Mouse (Mus musculus) megakaryocyte-erythroid progenitor cell, adult 5 weeks (primary cell): ENCODE measurements around the gene Zfp449. TPM values are rescaled to one million over a fixed set of nuclear protein-coding genes. Genes with fewer than 3 reads are reported as not detected.

Source experiments
- polyA plus RNA-seq: library from polyadenylated mRNA; stranded (reverse); fragments of >175 nt; gene quantifications from 2 replicates; pipeline ENCODE4 v1.2.3, GENCODE M21; 2012

Gene Zfp449
- polyA plus RNA-seq, result 0.08 and 0.18 TPM in 2 replicates

GRCm38 (mm10) chrX:56346176-56346931 lies at the start of gene Zfp449:
Zfp449 (plus strand) TSS chrX:56346400.

DNA sequence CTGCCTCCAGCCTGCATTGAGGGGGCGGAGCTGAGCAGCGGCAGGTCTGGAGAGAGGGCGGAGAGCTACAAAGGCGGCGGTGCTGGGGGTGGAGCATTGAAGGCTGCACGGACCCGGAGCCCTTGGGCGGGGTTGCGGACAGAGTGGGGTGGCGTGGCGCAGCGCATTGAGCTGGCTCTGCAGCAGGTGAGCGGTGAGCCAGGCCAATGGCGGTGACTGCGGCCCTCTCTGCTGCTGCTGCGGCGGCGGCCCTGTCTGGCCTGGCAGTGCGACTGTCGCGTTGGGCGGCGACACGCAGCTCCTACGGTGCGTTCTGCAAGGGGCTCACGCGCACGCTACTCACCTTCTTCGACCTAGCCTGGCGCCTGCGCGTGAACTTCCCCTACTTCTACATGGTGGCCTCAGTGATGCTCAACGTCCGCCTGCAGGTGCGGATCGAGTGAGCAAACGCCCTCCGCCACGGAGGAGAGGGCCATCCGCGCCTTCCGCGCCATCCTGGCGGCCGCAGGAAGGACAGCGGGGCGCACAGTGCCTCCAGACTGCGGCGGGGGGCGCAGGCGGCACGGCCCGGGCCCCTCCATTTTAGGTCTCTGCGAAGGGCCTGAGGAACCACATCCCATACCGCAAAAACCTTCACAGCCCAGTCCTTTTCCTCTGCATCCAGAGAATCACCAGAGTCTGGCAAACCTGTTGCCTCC lies 28.4 kb downstream of the Zfp449 start, which contains the start of gene Smim10l2a:
Smim10l2a (plus strand) TSS at position 156 of the 698 bp plus-strand sequence.

Other genes with a start within 250 kb of the Zfp449 start
- gene 3830403N18Rik, start 209.8 kb upstream of the Zfp449 start, polyA plus RNA-seq, result 0.11 and 0.13 TPM in 2 replicates
- not detected in 2 replicates for gene Gm773, start 133.5 kb upstream of the Zfp449 start, polyA plus RNA-seq
- gene Smim10l2a, start 28.2 kb downstream of the Zfp449 start, polyA plus RNA-seq, result 0.48 and 0.96 TPM in 2 replicates
- not detected in 2 replicates for gene Gm2174, start 101.6 kb downstream of the Zfp449 start, polyA plus RNA-seq
- 5.6 and 9.3 TPM in 2 replicates for gene Ints6l, start 108.5 kb downstream of the Zfp449 start, polyA plus RNA-seq
- not detected in 2 replicates for gene Gm10477, start 178.3 kb downstream of the Zfp449 start, polyA plus RNA-seq
- not detected in 2 replicates for gene Gm648, start 203.2 kb downstream of the Zfp449 start, polyA plus RNA-seq